Mouse (Mus musculus) WW6 (cell line): ENCODE data around the gene Lrp6.
A peak's percentile ranks its signal among the peaks of the same experiment; 100 is the strongest.

Experiments
- DNase-seq: peaks from one replicate; pipeline ENCODE4 v3.0.0-alpha.2; 2013; ENCODE audit warnings: low read depth, low spot score

Gene Lrp6

DNA sequence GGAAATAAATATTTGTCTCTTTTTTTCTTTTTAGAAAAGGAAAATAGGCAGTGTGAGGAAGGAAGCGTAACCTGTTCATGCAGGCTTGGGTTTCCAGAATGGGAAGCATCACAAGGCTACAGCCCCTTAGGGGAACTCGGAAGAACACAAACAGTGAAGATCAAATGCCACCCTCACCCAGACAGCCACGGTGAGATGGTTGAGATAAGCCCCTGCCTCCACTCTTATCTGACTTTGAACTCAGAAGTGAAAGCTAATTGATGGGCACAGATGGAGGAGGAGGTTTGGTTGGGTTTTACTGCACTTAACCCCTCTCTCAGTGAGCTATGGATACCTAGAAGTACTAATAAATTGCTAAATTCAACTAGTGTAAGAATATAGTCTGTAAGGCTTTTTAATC lies 33.7 kb downstream of the Lrp6 start:
- DNase-seq: no peak

DNA sequence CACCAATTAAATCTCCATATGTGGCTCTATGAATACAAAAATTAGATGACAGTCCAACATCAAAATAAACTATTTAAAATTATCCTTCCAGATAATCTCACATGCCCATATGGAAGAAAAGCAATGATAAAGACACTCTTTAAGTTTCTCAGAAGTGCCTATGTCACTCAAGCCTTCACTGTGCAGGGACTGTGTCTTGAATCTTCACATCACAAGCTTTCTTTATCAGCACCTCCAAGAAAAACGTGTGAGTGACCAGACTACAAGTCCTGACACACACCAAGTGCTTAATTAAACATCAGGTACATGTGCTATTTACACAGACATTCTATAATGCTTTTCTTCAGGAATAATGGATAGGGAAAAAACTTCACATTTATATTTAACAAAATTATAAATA lies 34.8 kb downstream of the Lrp6 start:
- DNase-seq: no peak

DNA sequence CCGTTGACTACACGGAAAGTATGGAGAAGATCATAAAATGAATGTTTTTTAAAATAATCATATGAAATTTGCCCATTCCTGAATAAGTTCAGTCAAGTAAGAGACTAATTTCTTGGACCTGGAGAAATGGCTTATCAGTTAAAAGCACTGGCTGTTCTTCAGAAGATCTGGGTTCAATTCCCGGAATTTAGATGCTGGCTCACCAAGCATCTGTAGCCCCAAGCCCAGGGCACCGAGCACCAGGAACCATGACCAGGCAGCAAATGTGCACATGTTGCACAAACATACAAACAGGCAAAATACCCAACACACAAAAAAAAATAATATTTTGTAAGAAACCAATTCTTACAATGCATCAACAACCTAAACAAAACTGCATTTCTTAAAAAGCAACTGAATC lies 37.4 kb downstream of the Lrp6 start:
- DNase-seq: no peak

DNA sequence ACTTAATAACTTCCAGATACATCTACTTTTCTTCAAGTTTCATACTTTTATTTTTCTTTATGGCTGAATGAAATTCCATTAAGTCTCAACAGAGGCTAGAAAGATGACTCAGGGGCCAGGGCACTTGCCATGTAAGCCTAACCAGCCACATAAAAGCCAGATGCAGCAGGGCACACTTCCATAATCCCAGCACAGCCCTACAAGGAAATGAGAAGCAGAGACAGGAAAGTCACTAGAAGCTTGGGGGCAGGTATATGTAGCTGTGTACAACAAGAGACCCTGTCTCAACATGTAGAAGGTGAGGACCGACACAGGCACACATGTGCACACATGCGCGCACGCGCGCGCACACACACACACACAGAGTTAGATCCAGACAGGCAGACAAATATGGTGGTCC lies 38.4 kb downstream of the Lrp6 start:
- no peak for DNase-seq

DNA sequence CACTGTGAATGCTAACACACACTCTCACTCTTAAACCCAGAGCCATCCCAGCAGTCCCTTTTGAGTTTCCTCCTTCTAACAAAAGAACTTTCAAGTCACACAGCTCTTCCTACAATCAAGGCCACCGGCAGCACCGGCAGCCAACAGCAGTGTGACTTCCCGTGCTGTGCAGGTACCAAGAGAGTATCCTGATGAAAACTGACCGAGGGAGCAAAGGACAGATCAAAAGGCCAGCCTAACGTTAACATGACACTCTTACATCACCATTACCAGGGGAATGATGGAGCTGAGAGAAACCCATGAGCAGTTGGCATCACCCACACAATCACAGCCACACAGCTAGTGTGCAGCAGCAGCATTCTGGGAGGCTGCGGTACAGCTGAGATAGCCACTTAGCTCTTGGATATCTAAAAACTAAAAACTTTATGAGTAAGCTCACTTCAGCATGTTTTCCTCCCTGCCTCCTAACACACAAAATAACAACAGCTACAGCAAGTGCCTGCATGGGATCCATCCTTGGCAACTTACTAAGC lies 39.1 kb downstream of the Lrp6 start:
- no peak for DNase-seq

DNA sequence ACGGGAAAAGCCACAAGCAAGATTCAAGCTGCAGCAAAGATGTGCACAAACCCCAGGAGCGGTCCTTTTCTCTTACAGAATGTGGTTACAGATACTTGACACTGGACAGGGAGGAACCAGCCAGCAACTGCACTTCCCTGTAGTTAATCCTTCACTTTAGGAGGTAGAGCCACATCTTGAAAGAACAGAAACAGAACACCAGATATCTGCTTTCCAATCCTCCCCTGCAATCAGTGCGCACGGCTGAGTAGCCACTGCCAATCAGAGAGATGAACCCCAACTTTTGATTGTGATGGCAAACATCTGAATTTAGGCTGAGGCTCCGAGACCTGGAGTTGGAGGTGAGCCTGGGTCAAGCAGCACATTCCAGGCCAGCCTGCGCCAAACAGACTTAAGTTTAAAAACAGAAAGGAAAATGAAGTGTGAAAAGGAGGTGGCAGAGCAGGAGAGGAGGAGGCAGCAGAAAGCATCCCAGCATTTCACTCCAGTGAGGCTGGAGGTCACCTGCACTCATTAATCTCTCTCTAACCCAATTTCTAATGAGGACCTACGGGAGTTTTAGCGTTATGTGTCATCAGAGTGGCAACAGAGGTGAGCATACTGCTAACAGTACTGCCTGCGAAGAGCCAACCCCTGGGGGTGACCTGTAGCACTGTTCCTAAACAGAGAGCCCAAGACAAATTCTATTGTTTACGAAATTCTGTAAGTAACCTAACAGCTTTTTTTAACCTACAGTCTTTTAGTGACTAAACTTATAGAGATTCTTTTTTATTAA lies 39.8 kb downstream of the Lrp6 start:
- DNase-seq: no peak

DNA sequence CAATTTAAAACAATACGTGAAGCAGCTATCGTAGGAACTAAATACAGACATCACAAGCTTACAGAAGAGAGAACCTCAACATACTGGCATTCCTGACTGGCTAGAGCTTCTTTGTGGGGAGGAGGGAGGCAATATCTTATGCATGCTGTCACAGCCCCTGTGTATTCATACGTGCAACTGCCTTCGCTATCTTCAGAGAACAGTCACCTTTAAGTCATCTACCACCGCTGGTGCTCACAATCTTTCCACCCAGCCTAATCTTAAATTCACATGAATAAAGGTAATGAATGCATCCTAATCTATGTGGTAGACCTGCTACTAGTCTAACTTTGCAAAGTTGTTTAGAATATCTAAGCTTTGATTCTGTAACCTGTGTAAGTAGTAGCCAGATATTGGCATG lies 40.5 kb downstream of the Lrp6 start:
- DNase-seq: no peak

DNA sequence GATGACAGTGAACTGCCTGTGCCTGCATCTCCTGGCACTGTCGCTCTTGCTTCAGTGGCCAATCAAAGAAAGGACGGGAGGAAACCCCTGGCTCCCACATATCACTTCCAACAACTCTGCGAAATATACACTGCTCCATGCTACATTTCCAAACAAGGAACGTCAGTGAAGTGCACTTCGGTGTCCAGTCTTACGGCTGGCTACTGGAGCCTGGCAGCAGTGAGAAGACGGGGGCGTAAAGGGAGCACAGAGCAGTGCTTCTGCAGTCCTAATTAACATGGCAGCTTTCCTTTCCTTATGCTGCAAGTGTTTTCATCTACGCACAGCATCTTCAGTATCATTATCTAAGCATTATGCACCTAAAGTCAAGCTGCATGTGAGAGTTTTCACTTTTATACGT lies 45.4 kb downstream of the Lrp6 start:
- DNase-seq: no peak

DNA sequence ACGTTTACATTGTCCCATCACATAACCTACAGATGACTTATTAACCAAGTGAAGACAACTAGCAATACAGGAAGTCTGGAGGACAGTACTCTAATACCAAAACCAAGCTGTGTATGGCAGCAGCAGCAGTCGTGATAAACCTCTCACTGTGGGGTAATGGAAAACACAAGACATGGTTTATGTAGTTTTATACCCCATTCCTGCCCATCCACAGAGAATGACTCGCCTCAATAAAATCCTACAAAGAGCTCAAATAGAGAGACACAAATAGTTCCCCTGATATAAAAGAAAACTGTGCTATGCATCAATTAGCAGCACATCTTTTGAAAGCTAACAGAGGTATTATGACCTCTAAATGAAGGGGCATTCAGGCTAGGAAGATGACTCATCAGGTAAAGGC lies 45.9 kb downstream of the Lrp6 start:
- DNase-seq: no peak

DNA sequence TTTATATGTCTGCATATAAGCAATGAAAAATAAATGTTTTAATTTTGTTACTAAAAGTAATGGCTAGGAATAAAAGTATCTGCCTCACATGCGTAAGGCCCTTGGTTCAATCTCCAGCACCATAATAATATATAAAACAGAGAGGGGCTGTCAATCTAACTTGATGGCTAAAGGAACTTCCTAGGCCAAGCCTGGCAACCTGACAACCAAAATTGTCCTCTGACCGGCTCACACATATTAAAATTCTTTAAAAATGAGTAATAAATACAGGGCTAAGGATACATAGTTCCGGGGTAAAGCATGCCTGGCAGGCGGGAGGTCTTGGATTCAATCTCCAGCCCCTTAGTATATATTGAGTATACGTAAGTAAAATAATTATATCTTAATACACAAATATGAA lies 48.3 kb downstream of the Lrp6 start:
- no peak for DNase-seq

DNA sequence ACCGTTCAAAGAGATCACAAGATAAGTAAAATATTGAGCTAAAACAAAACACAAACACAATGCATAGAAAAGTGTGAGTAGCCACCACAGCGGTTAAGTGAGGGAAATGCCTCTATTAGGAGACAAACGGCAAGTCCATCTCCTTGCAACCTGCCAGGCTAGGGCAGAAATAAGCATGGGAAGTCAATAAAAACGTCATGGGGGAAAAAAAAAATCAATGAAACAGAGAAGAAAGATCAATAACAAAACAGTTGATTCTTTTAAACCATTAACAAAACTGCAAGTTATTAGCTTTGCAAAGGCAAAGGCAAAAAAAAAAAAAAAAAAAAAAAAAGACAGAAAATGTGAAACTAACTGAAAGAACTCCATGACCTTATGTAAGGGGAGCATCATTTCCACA lies 49.6 kb downstream of the Lrp6 start:
- DNase-seq: no peak

DNA sequence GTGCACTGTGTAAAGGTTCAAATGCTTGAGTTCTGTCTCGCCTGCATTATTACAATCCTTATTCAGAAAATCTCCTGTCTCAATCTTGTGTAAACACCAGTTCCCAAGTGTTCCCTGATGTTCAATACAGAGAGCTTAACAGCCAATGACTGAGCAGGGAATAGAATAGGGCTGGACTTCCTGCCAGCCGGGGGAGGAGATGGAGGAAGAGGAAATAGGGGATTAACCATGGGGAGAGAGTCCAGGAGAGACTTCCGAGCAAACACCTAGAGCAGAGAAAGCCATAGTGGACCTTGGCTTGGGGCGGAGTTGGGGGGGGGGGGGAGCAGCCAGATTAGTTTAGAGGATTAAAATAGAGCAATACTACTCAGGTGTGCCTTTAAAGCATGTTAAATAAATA lies 51.3 kb downstream of the Lrp6 start:
- peak; percentile 20 for DNase-seq

DNA sequence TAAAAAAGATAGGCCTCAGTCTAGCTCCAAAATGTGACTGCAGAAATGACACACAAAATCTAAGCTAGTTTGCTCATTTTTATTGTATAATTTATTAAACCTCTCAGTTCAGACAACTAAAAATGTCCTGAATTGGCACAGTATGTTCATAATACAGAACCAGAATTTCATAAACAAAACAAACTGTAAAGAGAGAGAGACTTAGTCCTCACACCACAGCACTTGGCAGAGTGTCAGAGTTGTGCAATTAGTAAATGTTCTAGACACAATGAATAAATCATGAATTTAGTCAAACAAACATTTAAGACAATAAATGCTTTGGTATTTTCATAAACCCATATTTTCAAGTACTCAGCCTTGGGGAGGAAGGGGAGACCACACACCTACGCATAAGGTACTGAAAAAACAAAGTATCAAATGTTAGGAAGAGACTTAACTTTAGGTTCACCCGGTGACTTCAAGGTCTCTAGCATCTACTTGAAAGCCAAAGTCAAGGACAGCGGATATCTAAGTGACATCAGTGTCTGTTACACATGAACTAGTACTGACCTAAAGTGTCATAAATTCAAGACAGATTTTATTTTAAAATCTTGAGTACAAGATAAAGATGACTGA lies 52.8 kb downstream of the Lrp6 start:
- DNase-seq: no peak

DNA sequence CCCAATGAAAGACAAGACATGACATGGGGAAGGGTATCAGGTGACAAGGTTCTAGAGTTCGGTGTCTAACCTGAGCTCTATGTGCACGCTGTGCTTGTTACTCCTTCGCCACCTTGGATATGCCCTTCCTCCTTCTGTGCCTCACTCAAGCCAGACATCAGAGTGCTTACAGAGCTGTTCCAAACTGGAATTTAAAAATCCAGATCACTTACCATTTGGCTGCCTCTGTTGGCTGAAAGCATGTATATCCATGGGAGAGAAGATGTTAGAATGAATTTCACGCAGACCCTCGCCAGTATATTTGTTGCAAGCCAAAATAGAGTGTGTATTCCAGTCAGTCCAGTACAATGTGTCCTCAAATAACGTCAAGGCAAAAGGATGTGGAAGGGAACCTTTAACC lies 53.8 kb downstream of the Lrp6 start:
- DNase-seq: no peak

DNA sequence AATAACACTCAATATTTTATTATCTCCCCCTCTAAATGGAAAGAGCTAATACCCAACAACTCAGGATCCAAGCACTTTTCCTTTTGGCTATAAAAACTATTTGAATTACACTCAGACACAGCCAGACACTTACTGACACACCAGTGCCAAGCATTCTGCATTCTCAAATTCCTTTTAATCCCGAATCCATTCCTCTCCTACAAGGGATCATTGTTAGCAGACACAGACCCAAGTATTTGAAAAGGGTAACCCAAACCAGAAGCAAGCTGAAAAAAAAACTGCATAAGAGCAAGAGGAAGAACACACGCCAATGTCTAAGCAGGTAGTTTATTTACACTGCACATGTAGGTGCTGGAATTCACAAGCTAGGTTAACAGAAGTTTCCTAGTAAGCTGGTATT lies 54.3 kb downstream of the Lrp6 start:
- no peak for DNase-seq

DNA sequence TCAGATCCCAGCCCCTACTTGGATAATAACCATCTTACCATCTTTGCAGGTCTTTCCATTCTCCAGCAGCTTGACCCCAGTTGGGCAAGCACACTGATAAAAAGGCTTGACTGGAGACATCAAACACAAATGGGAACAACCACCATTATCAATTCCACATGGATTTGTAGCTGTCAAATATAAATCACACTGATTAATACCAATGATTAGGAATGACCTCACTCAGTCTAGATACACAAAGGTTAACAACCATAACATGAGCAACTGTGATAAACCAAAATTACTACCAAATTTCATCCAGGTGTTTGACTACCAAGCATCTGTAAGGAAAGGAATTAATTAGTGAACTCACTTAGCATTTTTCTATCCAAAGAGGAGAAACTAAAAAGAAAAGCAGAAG lies 55.6 kb downstream of the Lrp6 start:
- no peak for DNase-seq

DNA sequence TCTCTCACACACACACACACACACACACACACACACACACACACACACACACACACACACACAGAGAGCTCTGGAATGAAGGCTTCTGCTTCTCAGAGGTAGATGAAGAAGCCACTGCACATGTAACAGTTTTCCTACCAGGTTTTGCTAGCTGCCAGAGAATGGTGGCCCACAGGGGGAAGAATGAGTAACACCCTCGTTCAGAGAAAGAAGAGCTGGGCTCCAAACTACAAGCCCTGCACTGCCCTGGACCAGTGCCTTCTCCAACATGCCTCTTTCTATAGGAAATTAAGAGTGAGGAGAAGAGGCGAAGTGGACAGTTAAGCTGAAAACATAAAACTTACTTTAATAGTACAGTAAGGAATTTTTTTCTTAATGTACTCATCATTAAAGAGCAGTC lies 56.5 kb downstream of the Lrp6 start:
- DNase-seq: no peak

DNA sequence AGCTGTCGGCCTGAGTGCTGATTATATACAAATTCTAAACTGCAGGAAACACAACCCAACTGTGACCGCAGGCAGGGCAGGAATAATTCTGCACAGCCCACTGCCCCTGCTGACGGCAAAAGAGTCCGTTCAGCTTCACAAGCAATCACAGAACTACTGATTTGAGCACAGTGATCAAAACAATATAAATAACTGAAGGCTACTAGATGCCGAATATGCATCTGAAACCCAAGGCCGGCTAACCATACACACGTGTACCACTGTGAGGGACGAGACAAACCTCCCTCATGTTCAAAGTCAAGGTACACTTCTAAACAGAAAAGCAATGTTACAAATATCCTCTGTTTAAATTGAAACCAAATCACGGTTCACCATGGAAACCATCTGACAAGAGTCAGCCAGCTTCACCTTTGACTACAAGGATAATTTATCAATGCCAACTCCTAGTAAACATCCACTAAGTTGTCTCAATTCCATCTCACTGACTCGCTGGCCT lies 57.0 kb downstream of the Lrp6 start:
- DNase-seq: no peak

DNA sequence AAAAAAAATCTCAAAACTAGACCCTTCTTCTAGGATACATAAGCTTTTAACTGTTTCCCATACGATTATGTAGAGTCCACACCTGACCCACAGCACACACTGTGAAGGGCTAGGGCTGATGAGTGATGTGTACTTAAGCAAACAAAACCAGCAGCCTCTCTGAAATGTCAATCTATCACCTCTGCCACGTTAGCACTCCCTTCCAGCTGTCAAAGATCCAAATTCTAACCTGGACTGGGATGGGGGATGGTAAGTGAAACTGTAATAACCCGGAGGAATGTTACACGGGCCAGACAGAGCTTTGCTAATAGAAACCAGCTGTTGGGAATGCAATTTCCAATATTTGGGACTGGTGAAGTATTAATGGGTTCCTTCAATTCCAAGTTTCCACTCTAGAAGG lies 61.9 kb downstream of the Lrp6 start:
- no peak for DNase-seq

DNA sequence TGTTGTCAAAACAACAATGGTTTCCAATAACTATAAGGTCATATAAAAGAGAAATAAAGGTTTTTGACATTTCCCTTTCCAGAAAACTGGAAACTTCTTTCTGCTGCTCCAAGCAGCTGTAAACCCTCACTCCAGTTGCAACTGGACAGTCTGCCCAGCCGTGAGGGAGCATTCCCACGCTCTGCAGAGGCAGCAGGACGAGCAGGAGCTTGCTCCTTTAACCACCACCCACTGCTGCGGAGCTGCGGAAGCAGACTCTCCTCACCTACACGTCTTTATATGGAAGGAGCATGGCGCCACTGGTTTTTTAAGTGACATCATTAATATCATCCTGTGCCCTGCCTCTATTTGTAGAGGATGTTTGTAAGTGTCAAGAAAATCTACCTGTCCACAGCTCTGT lies 64.4 kb downstream of the Lrp6 start:
- DNase-seq: no peak

DNA sequence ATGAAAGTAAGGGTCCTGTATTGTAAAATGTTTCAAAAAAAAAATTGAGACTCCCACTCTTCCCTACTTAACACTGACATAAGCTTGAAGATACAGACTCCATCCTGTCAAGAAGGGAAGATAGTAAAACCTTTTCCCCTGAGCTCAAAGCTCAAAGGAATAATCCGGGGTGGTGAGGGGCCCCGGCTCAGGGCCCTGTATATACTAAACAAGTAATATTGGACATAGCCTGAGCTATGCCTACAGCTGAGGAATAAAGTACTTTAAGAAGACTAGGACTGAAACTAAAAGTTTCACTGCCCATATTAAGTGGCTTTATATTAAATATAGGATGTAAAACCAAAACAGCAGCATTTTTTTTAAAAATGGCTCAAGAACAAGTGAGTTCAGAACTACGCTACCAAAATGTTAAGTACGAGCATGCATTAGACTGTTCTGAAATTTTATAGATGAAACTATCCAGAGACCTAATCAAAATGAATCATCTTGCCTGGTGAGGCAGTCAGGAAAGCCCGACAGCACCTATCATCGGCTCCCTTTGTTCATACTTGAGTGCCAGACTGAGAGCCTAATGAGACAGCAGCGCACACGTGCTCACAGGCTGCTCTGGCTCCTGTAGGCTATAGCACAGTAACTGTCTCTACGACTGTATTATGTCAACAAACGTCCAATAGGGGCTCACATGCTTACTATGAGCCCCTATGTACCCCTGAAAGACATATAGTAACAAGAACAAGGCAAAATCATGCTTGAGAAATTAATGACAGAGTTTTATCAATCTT lies 66.2 kb downstream of the Lrp6 start:
- DNase-seq: no peak

DNA sequence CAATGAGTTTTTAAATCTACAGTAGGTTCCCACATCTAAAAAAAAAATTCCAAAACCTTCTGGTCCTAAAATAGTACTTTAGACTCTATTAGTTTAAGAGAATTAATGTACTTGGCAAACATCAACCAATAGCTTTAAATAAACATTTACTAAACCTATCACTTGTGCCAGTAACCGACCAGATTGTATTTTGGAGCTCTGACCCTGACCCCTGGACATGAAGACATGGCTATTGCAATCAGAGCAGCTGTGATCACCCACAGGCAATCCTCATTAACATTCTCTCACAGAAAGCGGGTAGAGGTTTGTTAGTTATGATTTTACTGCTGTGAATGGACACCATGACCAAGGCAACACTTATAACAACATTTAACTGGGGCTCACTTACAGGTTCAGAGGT lies 67.7 kb downstream of the Lrp6 start:
- no peak for DNase-seq

DNA sequence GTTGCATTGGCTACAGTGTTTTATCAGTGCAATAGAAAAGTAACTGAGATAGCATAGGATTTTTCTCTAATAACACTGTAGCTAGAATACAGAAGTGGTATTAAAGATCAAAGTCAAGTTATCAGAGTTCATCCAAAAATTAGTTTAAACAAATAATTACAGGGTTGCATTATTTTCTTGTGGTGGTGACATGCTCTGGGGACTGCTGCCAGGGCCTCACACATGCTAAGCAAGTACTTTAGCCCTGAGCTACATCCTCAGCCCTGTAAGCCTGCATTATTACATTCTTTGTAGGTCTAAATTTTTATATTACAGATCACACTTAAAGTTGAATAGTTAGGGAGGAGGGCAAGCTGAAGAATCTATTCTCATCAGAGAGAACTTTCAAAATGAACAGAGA lies 68.2 kb downstream of the Lrp6 start:
- no peak for DNase-seq
